Mouse (Mus musculus) kidney, adult 2 months (tissue): ENCODE results near the gene Nr1i3. TPM values are rescaled to one million over a fixed set of nuclear protein-coding genes. Genes with fewer than 3 reads are reported as not detected.

ENCODE experiments used
- DNase-seq: peaks from one replicate; pipeline ENCODE4 v3.0.0; 2021
- H3K27ac ChIP-seq: fragments of 200-500 bp; 2 replicates; pipeline ENCODE4 v1.5.1; 2012; ENCODE audit warnings: low read depth, low read length, control low read depth, inconsistent platforms; ENCODE audit not compliant: insufficient read depth
- H3K27me3 ChIP-seq: fragments of 200-500 bp; replicated peaks from 2 replicates; pipeline ENCODE4 v1.6.1; 2012; ENCODE audit warnings: mild to moderate bottlenecking, moderate library complexity, low read length, inconsistent platforms; ENCODE audit not compliant: control insufficient read depth, insufficient read depth
- H3K36me3 ChIP-seq: fragments of 200-500 bp; 2 replicates; pipeline ENCODE4 v1.6.1; 2012; ENCODE audit warnings: mild to moderate bottlenecking, moderate library complexity, low read length, inconsistent platforms; ENCODE audit not compliant: control insufficient read depth, insufficient read depth
- H3K4me1 ChIP-seq: fragments of 200-500 bp; 2 replicates; pipeline ENCODE4 v1.6.1; 2011; ENCODE audit warnings: low read length; ENCODE audit not compliant: control insufficient read depth, insufficient read depth
- H3K4me3 ChIP-seq: fragments of 200-500 bp; 2 replicates; pipeline ENCODE4 v1.5.1; 2011; ENCODE audit warnings: mild to moderate bottlenecking, low read depth, low read length, control low read depth; ENCODE audit not compliant: insufficient read depth
- CTCF ChIP-seq: fragments of 200-500 bp; conservative IDR thresholded peaks from 2 replicates; pipeline ENCODE4 v1.5.1; 2011; ENCODE audit warnings: low read depth, mild to moderate bottlenecking, control low read depth, low read length, moderate library complexity, mixed read lengths; ENCODE audit not compliant: insufficient read depth, insufficient read length
- POLR2A ChIP-seq: fragments of 200-500 bp; IDR thresholded peaks from one replicate; pipeline ENCODE4 v1.6.1; 2011; ENCODE audit warnings: low read depth, low read length, control low read depth
- WGBS: fragments of 180-500 bp; shearing (Covaris S2); methylation state at CpG from one replicate; pipeline ENCODE4 v1.1.7; 2018; 5-methylcytosine and 5-hydroxymethylcytosine counted together
- polyA plus RNA-seq: library from polyadenylated mRNA; depleted of rRNA; stranded (reverse); fragments of >200 nt; gene quantifications from 2 replicates; pipeline ENCODE4 v1.2.3, GENCODE M21; 2012

Nr1i3 gene
- polyA plus RNA-seq, 1 experiment = 0.48 TPM

- Histone ChIP-seq H3K4me1 (no peaks in the 10 kb centered on the region), H3K36me3 (no peaks in the 10 kb centered on the region), H3K27me3 (no peaks in the 10 kb centered on the region), H3K4me3 (no peak overlapping the region), H3K27ac (no peak overlapping the region)
- TF ChIP-seq POLR2A = no peak
- no peak for TF ChIP-seq CTCF
- no peak for DNase-seq
- 30% methylated on average over 3 of the region's 3 CpGs for WGBS
Observed at GRCm38 (mm10) chr1:171212854-171213253, 916 bp upstream of the Nr1i3 start.

GRCm38 (mm10) chr1:171216241-171216955 is 2.6 kb downstream of the Nr1i3 start:
- WGBS = 79% methylated on average over 18 of the region's 18 CpGs
- Histone ChIP-seq H3K36me3 (no peaks in the 10 kb centered on the region), H3K4me3 (no peak overlapping the region), H3K4me1 (peaks cover 2% of the 10 kb centered on the region; the same call in 1 of the 2 replicates), H3K27ac (no peak overlapping the region), H3K27me3 (no peaks in the 10 kb centered on the region)
- no peak for TF ChIP-seq CTCF
- TF ChIP-seq POLR2A = no peak
- DNase-seq = no peak

- Histone ChIP-seq H3K4me3 (no peak overlapping the region), H3K27ac (no peak overlapping the region), H3K4me1 (peaks cover 5% of the 10 kb centered on the region; the same call in 1 of the 2 replicates), H3K36me3 (no peaks in the 10 kb centered on the region), H3K27me3 (no peaks in the 10 kb centered on the region)
- DNase-seq = peak; percentile 89
- peak; percentile 92 for TF ChIP-seq CTCF
- no peak for TF ChIP-seq POLR2A
- WGBS = 3% methylated on average over 10 of the region's 10 CpGs
Observed at GRCm38 (mm10) chr1:171220871-171221270, 7.1 kb downstream of the Nr1i3 start.

GRCm38 (mm10) chr1:171221281-171222193 is 7.8 kb downstream of the Nr1i3 start:
- TF ChIP-seq POLR2A (no peak), CTCF (no peak)
- no peak overlapping the region for H3K27ac ChIP-seq
- no peak for DNase-seq

GRCm38 (mm10) chr1:171222238-171223155 is 8.7 kb downstream of the Nr1i3 start, which contains the start of gene Tomm40l:
Gene Tomm40l, minus strand, starts transcription at chr1:171222514.
- peak; percentile 99 for DNase-seq
- peaks cover 5% of the 10 kb centered on the region; the same call in 1 of the 2 replicates for H3K4me1 ChIP-seq
- H3K27me3 ChIP-seq = no peaks in the 10 kb centered on the region
- WGBS = 2% methylated on average over 28 of the region's 28 CpGs
- TF ChIP-seq POLR2A (no peak), CTCF (peak; percentile 41; the same call in 1 of the 2 replicates)
- peak within 1 kb of the TSS; percentile 87 for H3K4me3 ChIP-seq
- H3K36me3 ChIP-seq = no peaks in the 10 kb centered on the region
- peak within 1 kb of the TSS; percentile 54; the same call in 1 of the 2 replicates for H3K27ac ChIP-seq

More at GRCm38 (mm10) chr1:171221281-171222193, 7.8 kb downstream of the Nr1i3 start:
- H3K27me3 ChIP-seq = no peaks in the 10 kb centered on the region
- peaks cover 5% of the 10 kb centered on the region; the same call in 1 of the 2 replicates for H3K4me1 ChIP-seq
- H3K4me3 ChIP-seq = peak overlapping the region; percentile 87
- H3K36me3 ChIP-seq = no peaks in the 10 kb centered on the region
- 4% methylated on average over 22 of the region's 22 CpGs for WGBS

- no peak for TF ChIP-seq POLR2A
- no peak for TF ChIP-seq CTCF
- 74% methylated on average over 6 of the region's 6 CpGs for WGBS
- H3K4me3 ChIP-seq = no peak overlapping the region
Observed at GRCm38 (mm10) chr1:171223168-171223567, 9.4 kb downstream of the Nr1i3 start.

More at GRCm38 (mm10) chr1:171223168-171223567, 9.4 kb downstream of the Nr1i3 start:
- no peak for DNase-seq
- peaks cover 5% of the 10 kb centered on the region; the same call in 1 of the 2 replicates for H3K4me1 ChIP-seq
- H3K36me3 ChIP-seq = no peaks in the 10 kb centered on the region
- H3K27me3 ChIP-seq = no peaks in the 10 kb centered on the region
- no peak overlapping the region for H3K27ac ChIP-seq
